In the genomic region with DNA sequence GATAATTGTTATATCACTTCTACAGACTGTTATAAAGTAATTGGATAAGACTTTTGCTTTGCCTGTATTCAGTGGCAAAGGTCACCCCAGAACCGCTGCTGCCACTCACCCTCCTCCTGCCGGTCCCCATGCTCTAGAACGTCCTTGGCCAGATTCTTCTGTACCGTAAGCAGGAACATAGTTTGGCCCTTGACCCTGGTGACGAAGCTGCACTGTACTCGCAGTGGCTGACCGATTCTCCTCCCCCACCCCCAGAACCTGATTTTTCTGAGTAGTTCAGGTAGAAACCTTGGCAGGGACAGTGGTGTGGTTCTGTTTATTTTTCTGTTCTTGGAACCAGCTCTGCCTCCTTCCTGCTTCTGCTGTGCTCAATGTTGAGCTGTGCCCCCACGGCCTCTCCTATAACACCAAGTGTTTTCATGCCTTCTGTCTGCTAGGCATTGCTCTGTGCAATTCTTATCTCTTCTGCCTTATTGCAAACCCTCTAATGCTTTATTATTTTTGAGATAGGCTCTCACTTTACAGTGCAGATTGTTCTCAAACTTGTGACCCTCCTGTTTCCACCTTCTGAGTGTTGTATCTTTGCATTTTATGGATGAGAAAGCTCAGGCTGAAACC, we compare ENCODE assay signal across 11 mouse cellular contexts. TPM values are rescaled to one million over a fixed set of nuclear protein-coding genes. Genes with fewer than 3 reads are reported as not detected.
DNase-seq lines count a peak whose midpoint lies in the region; ATAC-seq and TF ChIP-seq lines count a peak whose summit lies in the region.
"Had no signal": no experiment of that assay in that cellular context is flagged by ENCODE, and none has a peak within 500 bp of the region (broad histone marks: within the 10 kb centered on the region; RNA-seq: fewer than 3 reads in every experiment).

No protein-coding gene starts in this region.

- no peak for DNase-seq in heart, postnatal 25 days (ENCODE audit: low spot score)
- peak; percentile 93 for DNase-seq in kidney, adult 11 months
- no peak for DNase-seq in liver, embryonic 11.5 days (ENCODE audit: low spot score)
- no peak for DNase-seq in spleen, postnatal 4 days (ENCODE audit: low spot score in 2 of 2)
- DNase-seq in layer of hippocampus, adult 9-11 months, result no peak
- DNase-seq in thymus, adult 2 months, result no peak
- DNase-seq: right cerebral cortex, postnatal 4 days had no signal

- 50% methylated on average over 8 of the region's 8 CpGs for WGBS in heart, embryonic 15.5 days
- WGBS in liver, embryonic 11.5 days, result 59% methylated on average over 8 of the region's 8 CpGs
- WGBS in stomach, embryonic 16.5 days, result 47% methylated on average over 8 of the region's 8 CpGs
- WGBS in thymus, adult 2 months, result 89% methylated on average over 8 of the region's 8 CpGs

- H3K9ac ChIP-seq in heart, embryonic 15.5 days, result no peak overlapping the region
- no peak overlapping the region for H3K9ac ChIP-seq in liver, embryonic 11.5 days (ENCODE audit: low read depth, low read length)
- H3K9ac ChIP-seq in stomach, embryonic 16.5 days (ENCODE audit: low read length), result no peak overlapping the region

- no peak for ATAC-seq in heart, embryonic 15.5 days (replicated peaks; ENCODE audit: insufficient number of reproducible peaks, insufficient read depth, low FRiP score, low read depth)
- peak; percentile 60; the same call in 1 of the 2 replicates for ATAC-seq in liver, embryonic 11.5 days (replicated peaks; ENCODE audit: low FRiP score)
- no peak for ATAC-seq in stomach, embryonic 16.5 days (ENCODE audit: insufficient read depth, low FRiP score)

- H3K4me1 ChIP-seq in heart, embryonic 15.5 days (replicated peaks), result peaks cover 54% of the 10 kb centered on the region
- peaks cover 9% of the 10 kb centered on the region for H3K4me1 ChIP-seq in liver, embryonic 11.5 days (replicated peaks; ENCODE audit: control insufficient read depth, insufficient read depth, low read length)
- peaks cover 52% of the 10 kb centered on the region for H3K4me1 ChIP-seq in stomach, embryonic 16.5 days (ENCODE audit: control insufficient read depth, insufficient read depth, low read length)
- H3K4me1 ChIP-seq in thymus, adult 2 months (replicated peaks; ENCODE audit: control insufficient read depth, insufficient read depth, low read length), result no peaks in the 10 kb centered on the region

- no peak overlapping the region for H3K4me3 ChIP-seq in heart, embryonic 15.5 days
- no peak overlapping the region for H3K4me3 ChIP-seq in liver, embryonic 11.5 days (ENCODE audit: low read depth, low read length)
- no peak overlapping the region for H3K4me3 ChIP-seq in stomach, embryonic 16.5 days (replicated peaks; ENCODE audit: low read length)
- H3K4me3 ChIP-seq in thymus, adult 2 months (ENCODE audit: control insufficient read depth, insufficient read depth, low read length), result no peak overlapping the region

- intact Hi-C loops in heart, postnatal 25 days (cut with DNase I), result no loop called here

- H3K9me3 ChIP-seq in heart, embryonic 15.5 days (replicated peaks), result no peaks in the 10 kb centered on the region
- no peaks in the 10 kb centered on the region for H3K9me3 ChIP-seq in liver, embryonic 11.5 days (ENCODE audit: control insufficient read depth, low read length)
- no peaks in the 10 kb centered on the region for H3K9me3 ChIP-seq in stomach, embryonic 16.5 days (replicated peaks; ENCODE audit: control insufficient read depth, low read length)

- no peaks in the 10 kb centered on the region for H3K36me3 ChIP-seq in heart, embryonic 15.5 days
- no peaks in the 10 kb centered on the region for H3K36me3 ChIP-seq in liver, embryonic 11.5 days (ENCODE audit: control insufficient read depth, insufficient read depth, low read length)
- no peaks in the 10 kb centered on the region for H3K36me3 ChIP-seq in stomach, embryonic 16.5 days (ENCODE audit: control insufficient read depth, insufficient read depth, low read length)
- no peaks in the 10 kb centered on the region for H3K36me3 ChIP-seq in thymus, adult 2 months (ENCODE audit: control insufficient read depth, insufficient read depth, low read length)

- no peak for TF ChIP-seq CTCF in thymus, adult 2 months (IDR thresholded peaks at IDR 0.05; ENCODE audit: borderline replicate concordance, control insufficient read depth, extremely low read depth, insufficient read depth, low read length, poor library complexity)

- H3K27me3 ChIP-seq in heart, embryonic 15.5 days, result no peaks in the 10 kb centered on the region
- no peaks in the 10 kb centered on the region for H3K27me3 ChIP-seq in liver, embryonic 11.5 days (replicated peaks; ENCODE audit: control insufficient read depth, insufficient read depth, low read length)
- H3K27me3 ChIP-seq in stomach, embryonic 16.5 days (ENCODE audit: control insufficient read depth, insufficient read depth, low read length), result no peaks in the 10 kb centered on the region
- no peaks in the 10 kb centered on the region for H3K27me3 ChIP-seq in thymus, adult 2 months (ENCODE audit: control insufficient read depth, insufficient read depth, low read length)

- peak overlapping the region; percentile 13; the same call in 1 of the 2 replicates for H3K27ac ChIP-seq in heart, embryonic 15.5 days
- no peak overlapping the region for H3K27ac ChIP-seq in liver, embryonic 11.5 days (ENCODE audit: low read depth, low read length)
- H3K27ac ChIP-seq in stomach, embryonic 16.5 days (ENCODE audit: low read length), result peak overlapping the region; percentile 56
- no peak overlapping the region for H3K27ac ChIP-seq in thymus, adult 2 months (ENCODE audit: control insufficient read depth, insufficient read depth, low read length)

- 0 out of 2 replicates have a peak overlapping the region, but pooled peaks have one; percentile 11 for H3K4me2 ChIP-seq in heart, embryonic 15.5 days
- no peak overlapping the region for H3K4me2 ChIP-seq in liver, embryonic 11.5 days
- H3K4me2 ChIP-seq in stomach, embryonic 16.5 days (ENCODE audit: low read depth, low read length), result 0 out of 2 replicates have a peak overlapping the region, but pooled peaks have one; percentile 2

- TF ChIP-seq POLR2A in thymus, adult 2 months (IDR thresholded peaks at IDR 0.05; ENCODE audit: control insufficient read depth, extremely low read depth, insufficient read depth, low read length, poor library complexity), result no peak

RNA-seq across cellular contexts. Expression of a gene that starts 7.0 kb away (rescaled TPM):
- polyA plus RNA-seq in heart, embryonic 15.5 days (2015; fragmentation: Nextera tagmentation; extraction: Ambion mirVana), result 7.4 and 12.1 TPM in 2 replicates
- 10 to 100 TPM; 21.9 to 27.7 TPM for total RNA-seq in heart, postnatal 25 days (2021)
- polyA plus RNA-seq in liver, embryonic 11.5 days (2014; fragmentation: Nextera tagmentation; extraction: Ambion mirVana), result 13.3 and 14.2 TPM in 2 replicates
- polyA plus RNA-seq in stomach, embryonic 16.5 days (2015; fragmentation: Nextera tagmentation; extraction: Ambion mirVana), result 25.8 and 26.9 TPM in 2 replicates
- polyA plus RNA-seq in thymus, adult 2 months (2012; rRNA removed), result 26.4 and 26.5 TPM in 2 replicates

RNA-seq across cellular contexts. Expression of a gene that starts 33.4 kb away (rescaled TPM):
- polyA plus RNA-seq in heart, embryonic 15.5 days (2015; fragmentation: Nextera tagmentation; extraction: Ambion mirVana), result not detected in 2 replicates
- total RNA-seq in heart, postnatal 25 days (2021), result not detected
- polyA plus RNA-seq in liver, embryonic 11.5 days (2014; fragmentation: Nextera tagmentation; extraction: Ambion mirVana), result not detected in 2 replicates
- not detected in 2 replicates for polyA plus RNA-seq in stomach, embryonic 16.5 days (2015; fragmentation: Nextera tagmentation; extraction: Ambion mirVana)
- not detected in 2 replicates for polyA plus RNA-seq in thymus, adult 2 months (2012; rRNA removed)
- total RNA-seq: heart, adult 18-20 months; left cerebral cortex, adult 18-20 months had no signal

Comparison
In these comparisons a context has a peak if more than half of its experiments do, and no peak if none do; other contexts are left out.
1. H3K27ac ChIP-seq: peak in heart, embryonic 15.5 days (single experiment) and stomach, embryonic 16.5 days (single experiment); none in liver, embryonic 11.5 days (single experiment) and thymus, adult 2 months (single experiment).